Mouse (Mus musculus) limb, embryonic 11.5 days (tissue): ENCODE results near the gene Pappa. TPM values are rescaled to one million over a fixed set of nuclear protein-coding genes. Genes with fewer than 3 reads are reported as not detected.

Source experiments
- ATAC-seq: fragments of 200-750 bp; cut with Nextera tagmentation; 2 replicates; pipeline ENCODE4 v1.8.0; 2017; ENCODE audit warnings: low read depth; ENCODE audit not compliant: insufficient number of reproducible peaks, low FRiP score, low TSS enrichment
- DNase-seq: peaks from one replicate; pipeline ENCODE4 v3.0.0-alpha.2; 2015; ENCODE audit warnings: low spot score
- H3K27ac ChIP-seq: fragments of 300-500 bp; sonication (generic); replicated peaks from 2 replicates; pipeline ENCODE4 v1.5.1; 2014; ENCODE audit warnings: low read depth, mild to moderate bottlenecking, low read length
- H3K27me3 ChIP-seq: fragments of 300-500 bp; sonication (generic); 2 replicates; pipeline ENCODE4 v1.6.1; 2014; ENCODE audit warnings: mild to moderate bottlenecking, low read length, mixed read lengths; ENCODE audit not compliant: control insufficient read depth, insufficient read depth
- H3K36me3 ChIP-seq: fragments of 300-500 bp; sonication (generic); 2 replicates; pipeline ENCODE4 v1.6.1; 2014; ENCODE audit warnings: mild to moderate bottlenecking, low read length, moderate library complexity, mixed read lengths; ENCODE audit not compliant: control insufficient read depth, insufficient read depth
- H3K4me1 ChIP-seq: fragments of 300-500 bp; sonication (generic); 2 replicates; pipeline ENCODE4 v1.6.1; 2014; ENCODE audit warnings: low read length, mixed read lengths; ENCODE audit not compliant: control insufficient read depth, insufficient read depth
- H3K4me2 ChIP-seq: fragments of 300-500 bp; sonication (generic); 2 replicates; pipeline ENCODE4 v1.6.1; 2014; ENCODE audit warnings: low read depth, mild to moderate bottlenecking, moderate library complexity; ENCODE audit not compliant: severe bottlenecking
- H3K4me3 ChIP-seq: fragments of 300-500 bp; sonication (generic); 2 replicates; pipeline ENCODE4 v1.5.1; 2014; ENCODE audit warnings: low read depth, low read length
- H3K9ac ChIP-seq: fragments of 300-500 bp; sonication (generic); 2 replicates; pipeline ENCODE4 v1.6.1; 2014; ENCODE audit warnings: mild to moderate bottlenecking, low read length
- H3K9me3 ChIP-seq: fragments of 300-500 bp; sonication (generic); 2 replicates; pipeline ENCODE4 v1.6.1; 2016; ENCODE audit warnings: low read length; ENCODE audit not compliant: control insufficient read depth
- WGBS: fragments of 180-500 bp; shearing (Covaris S2); extraction: QIAGEN DNeasy Blood & Tissue Kit; methylation state at CpG from one replicate; pipeline ENCODE4 v1.1.7; 2014; 5-methylcytosine and 5-hydroxymethylcytosine counted together
- polyA plus RNA-seq: library from polyadenylated mRNA; unstranded; fragments of >200 nt; fragmentation: Nextera tagmentation; extraction: Ambion mirVana; gene quantifications from 2 replicates; pipeline ENCODE4 v1.2.1, GENCODE M21; 2014

The Pappa gene
- polyA plus RNA-seq, 1 experiment from 2014 or later, result 0.68 TPM

- no peaks in the 10 kb centered on the region for H3K9me3 ChIP-seq
- DNase-seq (peak; percentile 60), ATAC-seq (peak; percentile 78)
- H3K27ac ChIP-seq, result no peak overlapping the region
- H3K4me2 ChIP-seq, result no peak overlapping the region
- H3K9ac ChIP-seq, result no peak overlapping the region
- peaks cover 3% of the 10 kb centered on the region for H3K4me1 ChIP-seq
- no peaks in the 10 kb centered on the region for H3K36me3 ChIP-seq
- no peaks in the 10 kb centered on the region for H3K27me3 ChIP-seq
- no peak overlapping the region for H3K4me3 ChIP-seq
- 10% methylated on average over 9 of the region's 9 CpGs for WGBS
Measured at GRCm38 (mm10) chr4:65217651-65218364, 93.8 kb downstream of the Pappa start.

DNA sequence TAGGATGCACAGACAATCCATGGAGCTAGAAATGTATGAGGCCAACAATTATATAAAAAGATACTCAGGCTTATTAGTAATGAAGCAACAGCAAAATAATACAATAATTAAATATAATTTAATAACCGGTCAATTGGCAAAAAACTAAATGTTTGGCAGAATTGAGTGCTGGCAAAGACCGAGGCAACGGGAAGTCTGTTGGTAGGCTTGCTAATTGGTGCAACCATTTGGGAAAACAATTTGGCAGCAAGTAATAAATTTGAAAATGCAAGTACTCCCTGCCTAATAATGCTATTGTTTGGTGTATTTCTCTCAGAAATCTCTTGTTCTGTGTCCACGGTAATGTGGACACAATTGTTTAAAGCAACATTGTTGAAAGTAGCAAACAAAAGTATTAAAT is 99.9 kb downstream of the Pappa start:
- no peak overlapping the region for H3K27ac ChIP-seq
- H3K27me3 ChIP-seq, result no peaks in the 10 kb centered on the region
- H3K4me3 ChIP-seq, result no peak overlapping the region
- ATAC-seq, result no peak
- H3K9me3 ChIP-seq, result no peaks in the 10 kb centered on the region
- H3K4me2 ChIP-seq, result no peak overlapping the region
- DNase-seq, result no peak
- WGBS, result 78% methylated on average over 4 of the region's 4 CpGs
- no peak overlapping the region for H3K9ac ChIP-seq
- no peaks in the 10 kb centered on the region for H3K36me3 ChIP-seq
- H3K4me1 ChIP-seq, result no peaks in the 10 kb centered on the region

DNA sequence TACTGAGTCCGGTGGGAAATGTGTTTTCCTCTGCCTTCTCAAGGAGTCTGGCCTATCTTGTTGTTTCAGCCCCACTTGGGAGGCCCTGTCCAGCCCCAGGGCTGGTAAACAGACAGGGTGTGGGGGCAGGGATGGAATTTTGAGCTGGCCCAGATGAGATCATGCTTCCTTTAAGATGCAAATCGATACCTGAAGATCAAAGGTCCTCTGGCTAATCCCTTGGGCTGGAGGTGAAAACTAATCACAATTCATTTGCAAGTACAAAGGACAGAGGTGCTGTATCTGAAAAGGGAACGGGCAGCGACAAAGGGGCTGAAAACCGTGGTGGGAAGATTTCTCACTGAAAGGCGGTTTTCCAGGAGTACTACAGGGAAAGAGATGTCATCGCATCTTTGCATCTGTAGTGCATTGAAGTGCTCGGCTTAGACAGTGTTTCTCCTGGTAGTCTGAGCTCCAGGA is 114.6 kb downstream of the Pappa start:
- Histone ChIP-seq H3K4me2 (no peak overlapping the region), H3K27ac (no peak overlapping the region), H3K4me1 (peaks cover 14% of the 10 kb centered on the region), H3K9me3 (no peaks in the 10 kb centered on the region), H3K4me3 (no peak overlapping the region), H3K27me3 (no peaks in the 10 kb centered on the region), H3K36me3 (no peaks in the 10 kb centered on the region), H3K9ac (no peak overlapping the region; the same call in 1 of the 2 replicates)
- ATAC-seq (no peak), DNase-seq (no peak)
- 6% methylated on average over 8 of the region's 8 CpGs for WGBS

DNA sequence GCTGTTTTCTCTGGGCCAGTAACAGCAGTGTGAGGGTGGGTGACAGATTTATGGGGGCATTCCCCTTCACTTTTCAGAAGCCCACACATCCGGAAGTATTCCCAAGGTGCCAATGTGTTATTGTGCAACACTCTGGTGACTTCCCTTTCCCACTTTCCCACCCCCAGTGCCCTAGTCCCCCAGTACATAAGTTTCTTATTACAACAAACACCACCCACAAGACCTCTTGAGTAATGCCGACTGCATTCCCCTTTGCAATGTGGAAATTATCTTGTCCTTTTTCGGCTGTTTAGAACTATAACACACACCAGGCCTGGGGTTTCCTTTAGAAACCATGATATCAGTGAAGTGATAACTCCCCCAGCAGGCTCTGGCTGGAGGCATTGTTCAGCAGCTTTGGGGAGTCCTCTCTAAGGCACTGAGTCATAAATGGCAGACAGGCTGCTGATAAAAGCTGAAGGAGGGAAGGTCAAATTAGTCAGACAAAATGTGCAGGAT is 118.5 kb downstream of the Pappa start:
- 3% methylated on average over 3 of the region's 3 CpGs for WGBS
- H3K27me3 ChIP-seq, result no peaks in the 10 kb centered on the region
- no peaks in the 10 kb centered on the region for H3K36me3 ChIP-seq
- H3K27ac ChIP-seq, result no peak overlapping the region
- DNase-seq, result peak; percentile 41
- H3K9ac ChIP-seq, result no peak overlapping the region
- ATAC-seq, result peak; percentile 17; the same call in 1 of the 2 replicates
- H3K4me3 ChIP-seq, result no peak overlapping the region
- H3K9me3 ChIP-seq, result no peaks in the 10 kb centered on the region
- no peak overlapping the region for H3K4me2 ChIP-seq
- H3K4me1 ChIP-seq, result peaks cover 14% of the 10 kb centered on the region

- Histone ChIP-seq H3K9ac (no peak overlapping the region), H3K4me1 (peaks cover 13% of the 10 kb centered on the region), H3K36me3 (no peaks in the 10 kb centered on the region), H3K27ac (no peak overlapping the region), H3K4me2 (no peak overlapping the region), H3K4me3 (no peak overlapping the region), H3K9me3 (no peaks in the 10 kb centered on the region), H3K27me3 (no peaks in the 10 kb centered on the region)
- DNase-seq (no peak), ATAC-seq (no peak)
- WGBS, result 21% methylated on average over 2 of the region's 2 CpGs
Measured at GRCm38 (mm10) chr4:65243245-65243644, 119.3 kb downstream of the Pappa start.

GRCm38 (mm10) chr4:65245015-65245414 is 121.0 kb downstream of the Pappa start:
- Histone ChIP-seq H3K27me3 (no peaks in the 10 kb centered on the region), H3K36me3 (no peaks in the 10 kb centered on the region), H3K9ac (no peak overlapping the region), H3K4me3 (no peak overlapping the region), H3K27ac (no peak overlapping the region), H3K4me1 (peaks cover 8% of the 10 kb centered on the region; the same call in 1 of the 2 replicates), H3K4me2 (no peak overlapping the region), H3K9me3 (no peaks in the 10 kb centered on the region)
- WGBS, result 44% methylated on average over 4 of the region's 4 CpGs
- DNase-seq (no peak), ATAC-seq (no peak)

DNA sequence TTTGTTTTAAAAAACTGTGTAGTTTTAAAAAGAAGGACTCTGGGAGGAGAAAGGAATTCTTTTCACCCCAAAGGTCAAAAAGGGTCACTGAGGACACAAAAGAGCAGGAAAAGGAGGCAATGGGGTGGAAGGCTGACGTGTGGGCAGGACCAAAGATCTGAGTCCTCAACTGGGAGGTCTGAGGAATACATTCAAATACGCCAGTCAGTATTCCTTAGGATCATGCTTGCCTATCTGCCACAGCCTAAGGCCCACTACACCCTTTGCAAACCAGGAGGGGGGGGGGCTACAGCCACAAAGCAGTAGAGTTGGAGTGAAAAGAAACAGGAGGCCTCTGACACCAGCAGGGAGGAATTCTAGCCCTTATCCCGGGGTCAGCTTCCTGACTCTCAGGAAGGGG is 121.5 kb downstream of the Pappa start:
- ATAC-seq (no peak), DNase-seq (no peak)
- no peak overlapping the region for H3K4me2 ChIP-seq
- no peaks in the 10 kb centered on the region for H3K9me3 ChIP-seq
- 44% methylated on average over 3 of the region's 3 CpGs for WGBS
- H3K4me1 ChIP-seq, result peaks cover 8% of the 10 kb centered on the region; the same call in 1 of the 2 replicates
- no peak overlapping the region for H3K27ac ChIP-seq
- no peak overlapping the region for H3K4me3 ChIP-seq
- no peaks in the 10 kb centered on the region for H3K36me3 ChIP-seq
- no peak overlapping the region for H3K9ac ChIP-seq
- no peaks in the 10 kb centered on the region for H3K27me3 ChIP-seq

DNA sequence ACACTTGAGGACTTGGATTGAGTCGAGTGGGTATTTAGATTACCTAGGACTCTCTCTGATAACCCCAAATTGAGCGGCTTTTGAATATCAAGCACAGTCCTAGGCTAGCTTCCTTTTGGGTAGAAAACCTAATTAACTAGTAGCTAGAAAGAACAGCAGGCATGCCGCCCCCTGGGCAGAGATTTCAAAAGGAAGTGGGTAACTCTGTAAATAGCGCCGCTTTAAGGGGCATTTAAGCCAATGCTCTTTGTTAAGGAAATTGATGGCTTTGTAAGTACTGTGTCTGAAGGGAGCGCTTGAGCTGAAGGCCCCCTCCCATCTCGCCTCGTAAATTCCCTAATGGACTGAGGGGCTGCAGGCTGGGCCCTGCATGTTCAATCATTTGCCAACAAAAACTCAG is 128.2 kb downstream of the Pappa start:
- DNase-seq (peak; percentile 61), ATAC-seq (no peak; the same call in 1 of the 2 replicates)
- Histone ChIP-seq H3K4me2 (no peak overlapping the region), H3K36me3 (no peaks in the 10 kb centered on the region), H3K9me3 (no peaks in the 10 kb centered on the region), H3K4me1 (0 out of 2 replicates have a peak, but pooled peaks cover 4% of the 10 kb centered on the region), H3K27ac (no peak overlapping the region), H3K9ac (no peak overlapping the region), H3K27me3 (no peaks in the 10 kb centered on the region), H3K4me3 (no peak overlapping the region)
- 3% methylated on average over 8 of the region's 8 CpGs for WGBS
